Mouse (Mus musculus) intestine, postnatal 0 days (tissue): ENCODE data around the gene Gm7879. TPM values are rescaled to one million over a fixed set of nuclear protein-coding genes. Genes with fewer than 3 reads are reported as not detected.
A peak's percentile ranks its signal among the peaks of the same experiment; 100 is the strongest.

Experiments
- ATAC-seq: fragments of 200-750 bp; cut with Nextera tagmentation; 2 replicates; pipeline ENCODE4 v1.8.0; 2017; ENCODE audit warnings: mild to moderate bottlenecking, moderate TSS enrichment, moderate library complexity
- H3K27ac ChIP-seq: fragments of 300-500 bp; sonication (generic); 2 replicates; pipeline ENCODE4 v1.5.1; 2014; ENCODE audit warnings: mild to moderate bottlenecking, low read depth, low read length, moderate library complexity
- H3K27me3 ChIP-seq: fragments of 300-500 bp; sonication (generic); replicated peaks from 2 replicates; pipeline ENCODE4 v1.6.1; 2014; ENCODE audit warnings: low read length, mixed read lengths; ENCODE audit not compliant: control insufficient read depth, insufficient read depth
- H3K36me3 ChIP-seq: fragments of 300-500 bp; sonication (generic); 2 replicates; pipeline ENCODE4 v1.6.1; 2014; ENCODE audit warnings: mild to moderate bottlenecking, moderate library complexity; ENCODE audit not compliant: control insufficient read depth, insufficient read depth
- H3K4me1 ChIP-seq: fragments of 300-500 bp; sonication (generic); replicated peaks from 2 replicates; pipeline ENCODE4 v1.6.1; 2014; ENCODE audit warnings: antibody characterized with exemption, low read length, mixed read lengths; ENCODE audit not compliant: control insufficient read depth, insufficient read depth
- H3K4me2 ChIP-seq: fragments of 300-500 bp; sonication (generic); replicated peaks from 2 replicates; pipeline ENCODE4 v1.6.1; 2014; ENCODE audit warnings: low read depth, mild to moderate bottlenecking, moderate library complexity
- H3K4me3 ChIP-seq: fragments of 300-500 bp; sonication (generic); 2 replicates; pipeline ENCODE4 v1.5.1; 2014; ENCODE audit warnings: low read depth, low read length
- H3K9ac ChIP-seq: fragments of 300-500 bp; sonication (generic); 2 replicates; pipeline ENCODE4 v1.6.1; 2014; ENCODE audit warnings: mild to moderate bottlenecking, low read depth, low read length
- H3K9me3 ChIP-seq: fragments of 300-500 bp; sonication (generic); 2 replicates; pipeline ENCODE4 v1.6.1; 2016; ENCODE audit warnings: mixed run types; ENCODE audit not compliant: control insufficient read depth
- CTCF ChIP-seq: sonication (generic); IDR thresholded peaks from 2 replicates; pipeline ENCODE4 v1.5.1; 2016; ENCODE audit warnings: low read depth, mild to moderate bottlenecking, control low read depth, antibody characterized with exemption, moderate library complexity
- WGBS: fragments of 180-500 bp; shearing (Covaris S2); extraction: QIAGEN DNeasy Blood & Tissue Kit; methylation state at CpG from one replicate; pipeline ENCODE4 v1.1.7; 2014; 5-methylcytosine and 5-hydroxymethylcytosine counted together
- polyA plus RNA-seq: library from polyadenylated mRNA; unstranded; fragments of >200 nt; fragmentation: Nextera tagmentation; extraction: Ambion mirVana; gene quantifications from 2 replicates; pipeline ENCODE4 v1.2.1, GENCODE M21; 2015

Gm7879 gene
- polyA plus RNA-seq, 1 experiment from 2014 or later = 0.47 TPM

- Histone ChIP-seq H3K4me1 (no peaks in the 10 kb centered on the region), H3K4me2 (no peak overlapping the region), H3K9ac (no peak overlapping the region), H3K4me3 (no peak overlapping the region), H3K27ac (no peak overlapping the region), H3K9me3 (no peaks in the 10 kb centered on the region), H3K36me3 (no peaks in the 10 kb centered on the region), H3K27me3 (no peaks in the 10 kb centered on the region)
- no peak for TF ChIP-seq CTCF
- 22% methylated on average over 2 of the region's 2 CpGs for WGBS
- no peak for ATAC-seq
These were observed 20.3 kb downstream of the Gm7879 start for GRCm38 (mm10) chr5:43933269-43933668.

- no peaks in the 10 kb centered on the region for H3K27me3 ChIP-seq
- peak overlapping the region; percentile 70; the same call in 1 of the 2 replicates for H3K27ac ChIP-seq
- 0 out of 2 replicates have a peak, but pooled peaks cover 10% of the 10 kb centered on the region for H3K4me1 ChIP-seq
- 25% methylated on average over 9 of the region's 9 CpGs for WGBS
- no peak for ATAC-seq
- no peak overlapping the region for H3K4me3 ChIP-seq
- H3K9me3 ChIP-seq = no peaks in the 10 kb centered on the region
- H3K4me2 ChIP-seq = peak overlapping the region; percentile 61
- no peaks in the 10 kb centered on the region for H3K36me3 ChIP-seq
- no peak for TF ChIP-seq CTCF
- H3K9ac ChIP-seq = no peak overlapping the region
These were observed 34.5 kb downstream of the Gm7879 start for GRCm38 (mm10) chr5:43947330-43947977.

GRCm38 (mm10) chr5:43948111-43948743 is 35.3 kb downstream of the Gm7879 start:
- Histone ChIP-seq H3K4me2 (peak overlapping the region; percentile 61), H3K9ac (no peak overlapping the region), H3K9me3 (no peaks in the 10 kb centered on the region), H3K27me3 (no peaks in the 10 kb centered on the region), H3K4me1 (0 out of 2 replicates have a peak, but pooled peaks cover 10% of the 10 kb centered on the region), H3K27ac (peak overlapping the region; percentile 70; the same call in 1 of the 2 replicates), H3K4me3 (peak overlapping the region; percentile 13; the same call in 1 of the 2 replicates), H3K36me3 (no peaks in the 10 kb centered on the region)
- TF ChIP-seq CTCF = peak; percentile 22
- peak; percentile 99 for ATAC-seq
- WGBS = 2% methylated on average over 26 of the region's 27 CpGs

- H3K27me3 ChIP-seq = no peaks in the 10 kb centered on the region
- peak overlapping the region; percentile 61 for H3K4me2 ChIP-seq
- 0 out of 2 replicates have a peak, but pooled peaks cover 10% of the 10 kb centered on the region for H3K4me1 ChIP-seq
- no peaks in the 10 kb centered on the region for H3K36me3 ChIP-seq
- peak overlapping the region; percentile 70 for H3K27ac ChIP-seq
- WGBS = under 1% methylated on average over 8 of the region's 8 CpGs
- H3K4me3 ChIP-seq = peak overlapping the region; percentile 13
- 0 out of 2 replicates have a peak, but pooled peaks have one; percentile 1 for ATAC-seq
- no peaks in the 10 kb centered on the region for H3K9me3 ChIP-seq
- no peak for TF ChIP-seq CTCF
- H3K9ac ChIP-seq = no peak overlapping the region
These were observed 35.9 kb downstream of the Gm7879 start for GRCm38 (mm10) chr5:43948748-43949275.

GRCm38 (mm10) chr5:43953241-43953640 is 40.3 kb downstream of the Gm7879 start:
- no peaks in the 10 kb centered on the region for H3K9me3 ChIP-seq
- no peak for ATAC-seq
- 0 out of 2 replicates have a peak, but pooled peaks cover 5% of the 10 kb centered on the region for H3K4me1 ChIP-seq
- TF ChIP-seq CTCF = no peak
- WGBS = 71% methylated on average over 1 of the region's 1 CpGs
- no peak overlapping the region for H3K9ac ChIP-seq
- no peaks in the 10 kb centered on the region for H3K36me3 ChIP-seq
- H3K27ac ChIP-seq = no peak overlapping the region
- no peak overlapping the region for H3K4me3 ChIP-seq
- H3K4me2 ChIP-seq = no peak overlapping the region
- H3K27me3 ChIP-seq = no peaks in the 10 kb centered on the region

- H3K27me3 ChIP-seq = no peaks in the 10 kb centered on the region
- H3K9ac ChIP-seq = no peak overlapping the region
- no peaks in the 10 kb centered on the region for H3K9me3 ChIP-seq
- TF ChIP-seq CTCF = no peak
- H3K4me1 ChIP-seq = no peaks in the 10 kb centered on the region
- no peak for ATAC-seq
- 80% methylated on average over 3 of the region's 3 CpGs for WGBS
- H3K4me3 ChIP-seq = no peak overlapping the region
- H3K27ac ChIP-seq = no peak overlapping the region
- no peak overlapping the region for H3K4me2 ChIP-seq
- no peaks in the 10 kb centered on the region for H3K36me3 ChIP-seq
These were observed 47.0 kb downstream of the Gm7879 start for GRCm38 (mm10) chr5:43959884-43960440.
